Mouse (Mus musculus): ENCODE measurements around the gene Hspa14. TPM values are rescaled to one million over a fixed set of nuclear protein-coding genes. Genes with fewer than 3 reads are reported as not detected.

Gene Hspa14
- polyA plus RNA-seq, 1 experiment from 2014 or later, result 137 TPM

Other genes with a start within 250 kb of the Hspa14 start
- gene Nmt2, start 228.6 kb downstream of the Hspa14 start, polyA plus RNA-seq (2015; fragmentation: Nextera tagmentation; extraction: Ambion mirVana), result 24.9 and 28.8 TPM in 2 replicates
- gene Rpp38, start 180.2 kb downstream of the Hspa14 start, polyA plus RNA-seq (2015; fragmentation: Nextera tagmentation; extraction: Ambion mirVana), result 18.0 and 19.5 TPM in 2 replicates
- gene Acbd7, start 176.6 kb downstream of the Hspa14 start, polyA plus RNA-seq (2015; fragmentation: Nextera tagmentation; extraction: Ambion mirVana), result 1.5 and 2.6 TPM in 2 replicates
- gene Olah, start 115.6 kb downstream of the Hspa14 start, polyA plus RNA-seq (2015; fragmentation: Nextera tagmentation; extraction: Ambion mirVana), result 0.08 and 0.33 TPM in 2 replicates
- gene Meig1, start 90.2 kb downstream of the Hspa14 start, polyA plus RNA-seq (2015; fragmentation: Nextera tagmentation; extraction: Ambion mirVana), result 1.5 and 1.9 TPM in 2 replicates
- gene Dclre1c, start 88.7 kb downstream of the Hspa14 start, polyA plus RNA-seq (2015; fragmentation: Nextera tagmentation; extraction: Ambion mirVana), result 16.4 and 21.2 TPM in 2 replicates
- 10.6 and 11.6 TPM in 2 replicates for gene Suv39h2, start 37.8 kb downstream of the Hspa14 start, polyA plus RNA-seq (2015; fragmentation: Nextera tagmentation; extraction: Ambion mirVana)
- gene Gm45902, start within 50 bp of the Hspa14 start, polyA plus RNA-seq (2015; fragmentation: Nextera tagmentation; extraction: Ambion mirVana), result 3.8 and 4.5 TPM in 2 replicates
- 0.26 and 0.36 TPM in 2 replicates for gene Cdnf, start 216 bp upstream of the Hspa14 start, polyA plus RNA-seq (2015; fragmentation: Nextera tagmentation; extraction: Ambion mirVana)
- 98.3 and 115 TPM in 2 replicates for gene Fam107b, start 57.7 kb upstream of the Hspa14 start, polyA plus RNA-seq (2015; fragmentation: Nextera tagmentation; extraction: Ambion mirVana)